8 mouse cellular contexts compared by ENCODE assay signal in genomic region chr4:152338419-152339292, GRCm38 (mm10). TPM values are rescaled to one million over a fixed set of nuclear protein-coding genes. Genes with fewer than 3 reads are reported as not detected.
DNase-seq lines count a peak whose midpoint lies in the region; ATAC-seq and TF ChIP-seq lines count a peak whose summit lies in the region.

Chd5 (plus strand) TSS chr4:152338651.

- no peak within 1 kb of the TSS for H3K27ac ChIP-seq in heart, adult 2 months
- no peak within 1 kb of the TSS for H3K27ac ChIP-seq in ES-E14 (ENCODE audit: insufficient read depth, low read depth, low read length, poor library complexity, severe bottlenecking)
- peak within 1 kb of the TSS; percentile 51; the same call in 1 of the 2 replicates for H3K27ac ChIP-seq in forebrain, embryonic 10.5 days
- H3K27ac ChIP-seq in left cerebral cortex, adult 2 months, result peak within 1 kb of the TSS; percentile 92
- peak within 1 kb of the TSS; percentile 72 for H3K27ac ChIP-seq in neural tube, embryonic 13.5 days (replicated peaks)

- H3K9ac ChIP-seq in heart, adult 2 months (ENCODE audit: low read depth, low read length), result no peak within 1 kb of the TSS; the same call in 1 of the 2 replicates
- H3K9ac ChIP-seq in ES-E14 (ENCODE audit: insufficient read depth, low read depth, low read length, poor library complexity, severe bottlenecking), result peak within 1 kb of the TSS; percentile 57
- peak within 1 kb of the TSS; percentile 90 for H3K9ac ChIP-seq in neural tube, embryonic 13.5 days

- intact Hi-C loops in heart, adult 2 months (cut with DNase I), result no loop called here
- intact Hi-C loops in heart, postnatal 36 days (cut with DNase I), result no loop called here
- intact Hi-C loops in left cerebral cortex, adult 2 months (cut with DNase I), result loop anchor here (5.0 kb wide), 1 partner anchor 154 kb away; no protein-coding TSS in a partner anchor

- H3K4me2 ChIP-seq in neural tube, embryonic 13.5 days, result peak within 1 kb of the TSS; percentile 88

- H3K4me3 ChIP-seq in heart, adult 2 months, result peak within 1 kb of the TSS; percentile 24; the same call in 1 of the 2 replicates
- peak within 1 kb of the TSS; percentile 58 to 76 for H3K4me3 ChIP-seq in ES-E14 (ENCODE audit: insufficient read depth in 1 of 2, low read depth in 1 of 2, low read length in 2 of 2, poor library complexity in 1 of 2, severe bottlenecking in 1 of 2)
- H3K4me3 ChIP-seq in forebrain, embryonic 10.5 days, result peak within 1 kb of the TSS; percentile 71
- H3K4me3 ChIP-seq in left cerebral cortex, adult 2 months, result peak within 1 kb of the TSS; percentile 56
- peak within 1 kb of the TSS; percentile 69 for H3K4me3 ChIP-seq in neural tube, embryonic 13.5 days

- 2% methylated on average over 97 of the region's 120 CpGs for WGBS in heart, adult 2 months
- 1% methylated on average over 116 of the region's 120 CpGs for WGBS in forebrain, embryonic 10.5 days
- WGBS in neural tube, embryonic 13.5 days, result 1% methylated on average over 82 of the region's 120 CpGs

- no peaks in the 10 kb centered on the region for H3K79me2 ChIP-seq in heart, adult 2 months (replicated peaks; ENCODE audit: control insufficient read depth, insufficient read depth, low read length)

- H3K4me1 ChIP-seq in heart, adult 2 months (ENCODE audit: control insufficient read depth, insufficient read depth, low read length), result no peaks in the 10 kb centered on the region
- H3K4me1 ChIP-seq in ES-E14 (ENCODE audit: control insufficient read depth in 2 of 2, insufficient read depth in 2 of 2, low read length in 2 of 2, poor library complexity in 1 of 2), result peaks cover 3 to 26% of the 10 kb centered on the region in 2 experiments; a peak in 2 of 4 replicates
- peaks cover 31% of the 10 kb centered on the region for H3K4me1 ChIP-seq in forebrain, embryonic 10.5 days
- peaks cover 40% of the 10 kb centered on the region for H3K4me1 ChIP-seq in neural tube, embryonic 13.5 days (replicated peaks)

- in situ Hi-C loops in ES-E14 (cut with MboI; ENCODE audit: low sequenced_read_pairs in 2 of 2, unreplicated experiment in 2 of 2), result loop anchor here in 1 of 2 experiments (10.0 kb wide), 1 partner anchor 96 kb away; no protein-coding TSS in a partner anchor

- H3K36me3 ChIP-seq in heart, adult 2 months (ENCODE audit: control insufficient read depth, insufficient read depth, low read length), result no peaks in the 10 kb centered on the region
- H3K36me3 ChIP-seq in ES-E14 (ENCODE audit: control insufficient read depth, insufficient read depth, low read length, poor library complexity, severe bottlenecking), result peaks cover 8% of the 10 kb centered on the region
- peaks cover 26% of the 10 kb centered on the region for H3K36me3 ChIP-seq in forebrain, embryonic 10.5 days (replicated peaks)
- peaks cover 22% of the 10 kb centered on the region for H3K36me3 ChIP-seq in neural tube, embryonic 13.5 days

- no peak for TF ChIP-seq CTCF in heart, adult 2 months (IDR thresholded peaks at IDR 0.05)
- TF ChIP-seq CTCF in left cerebral cortex, adult 2 months (IDR thresholded peaks at IDR 0.05), result no peak

- peak; percentile 30; the same call in 1 of the 2 replicates for ATAC-seq in neural tube, embryonic 13.5 days (ENCODE audit: low read depth)

- TF ChIP-seq POLR2A in heart, adult 2 months (IDR thresholded peaks at IDR 0.05; ENCODE audit: insufficient read depth, low read depth, low read length), result no peak

- TF ChIP-seq EP300 in heart, adult 2 months (IDR thresholded peaks at IDR 0.05; ENCODE audit: insufficient read depth, low read depth, low read length), result no peak

- H3K27me3 ChIP-seq in heart, adult 2 months (ENCODE audit: control insufficient read depth, insufficient read depth, low read length), result peaks cover 12% of the 10 kb centered on the region
- H3K27me3 ChIP-seq in forebrain, embryonic 10.5 days (ENCODE audit: poor library complexity, severe bottlenecking), result peaks cover 80% of the 10 kb centered on the region
- peaks cover 33% of the 10 kb centered on the region for H3K27me3 ChIP-seq in neural tube, embryonic 13.5 days

- no peaks in the 10 kb centered on the region for H3K9me3 ChIP-seq in ES-E14 (ENCODE audit: control insufficient read depth, insufficient read depth, low read depth, low read length)
- H3K9me3 ChIP-seq in forebrain, embryonic 10.5 days, result no peaks in the 10 kb centered on the region
- H3K9me3 ChIP-seq in neural tube, embryonic 13.5 days, result no peaks in the 10 kb centered on the region

- DNase-seq in heart, adult 2 months, result no peak
- no peak for DNase-seq in heart, postnatal 36 days
- DNase-seq in ES-E14 (ENCODE audit: low read depth, low spot score), result no peak
- DNase-seq in forebrain, embryonic 10.5 days (ENCODE audit: extremely low spot score, low spot score), result no peak
- peak; percentile 71 to 81 for DNase-seq in left cerebral cortex, adult 2 months (ENCODE audit: extremely low spot score in 1 of 2, low spot score in 2 of 2)
- DNase-seq in embryo, embryonic 11 days, result no peak
- no peak for DNase-seq in lung, postnatal 4 days

TF ChIP-seq in ES-E14, 5 proteins besides CTCF, POLR2A, EP300 and RAD21:
- TF ChIP-seq CHD2 (IDR thresholded peaks at IDR 0.05; ENCODE audit: low read depth, low read length) (no peak), HCFC1 (IDR thresholded peaks at IDR 0.05; ENCODE audit: borderline replicate concordance, insufficient read depth, low read length) (no peak)

RNA-seq across cellular contexts. Expression of gene Chd5, which starts in this region (rescaled TPM):
- total RNA-seq in heart, adult 2 months (2021), result under 1 TPM; 0.13 to 0.48 TPM
- polyA plus RNA-seq in heart, adult 2 months (2012; rRNA removed), result 0.18 and 0.29 TPM in 2 replicates
- total RNA-seq in heart, postnatal 36 days (2021), result under 1 TPM; 0.16 to 0.58 TPM
- 3.1 and 5.8 TPM in 2 replicates for total RNA-seq in ES-E14 (2012; rRNA removed)
- 0.09 and 0.31 TPM in 2 replicates for polyA plus RNA-seq in forebrain, embryonic 10.5 days (2016; fragmentation: Nextera tagmentation; extraction: Ambion mirVana)
- total RNA-seq in left cerebral cortex, adult 2 months (2021), result 100 to 1,000 TPM; 176 to 194 TPM
- 26.0 and 30.8 TPM in 2 replicates for polyA plus RNA-seq in neural tube, embryonic 13.5 days (2015; fragmentation: Nextera tagmentation; extraction: Ambion mirVana)

Comparison
In these comparisons a context has a peak if more than half of its experiments do, and no peak if none do; other contexts are left out.
1. RNA of gene Chd5 (total RNA-seq): 176 to 194 TPM in left cerebral cortex, adult 2 months; 3.1 to 5.8 TPM in ES-E14, 0.16 to 0.58 TPM in heart, postnatal 36 days and 0.13 to 0.48 TPM in heart, adult 2 months; every median in the first group is over 10 times any median in the second.
2. RNA of gene Chd5 (polyA plus RNA-seq): 26.0 to 30.8 TPM in neural tube, embryonic 13.5 days; 0.09 to 0.31 TPM in forebrain, embryonic 10.5 days and 0.18 to 0.29 TPM in heart, adult 2 months; every median in the first group is over 10 times any median in the second.
3. DNase-seq: peak in left cerebral cortex, adult 2 months (2 of 2); none in heart, adult 2 months (0 of 2), heart, postnatal 36 days (0 of 2), ES-E14 (single experiment), forebrain, embryonic 10.5 days (single experiment), embryo, embryonic 11 days (single experiment) and lung, postnatal 4 days (0 of 2).
4. H3K27ac ChIP-seq: peak in forebrain, embryonic 10.5 days (single experiment), left cerebral cortex, adult 2 months (single experiment) and neural tube, embryonic 13.5 days (single experiment); none in heart, adult 2 months (single experiment) and ES-E14 (single experiment).
5. Peak in every context shown above with its lines, with median percentiles within 50 percentile points of each other: H3K4me3 ChIP-seq.